Mouse (Mus musculus) lung, embryonic 15.5 days (tissue): ENCODE measurements at regions not wholly inside any gene's neighbourhood (a gene's known extent, or its start where the extent isn't known, plus 50 kb on each side); places are given as distances from the start of the nearest gene placed in this dataset.

Experiments used
- ATAC-seq: fragments of 200-750 bp; cut with Nextera tagmentation; 2 replicates; pipeline ENCODE4 v1.8.0; 2017; ENCODE audit warnings: moderate number of reproducible peaks, borderline replicate concordance; ENCODE audit not compliant: low FRiP score, low TSS enrichment; ENCODE audit errors: extremely low read depth
- H3K27ac ChIP-seq: fragments of 300-500 bp; sonication (generic); 2 replicates; pipeline ENCODE4 v1.5.1; 2015; ENCODE audit warnings: moderate library complexity, mild to moderate bottlenecking, inconsistent platforms
- H3K27me3 ChIP-seq: fragments of 300-500 bp; sonication (generic); 2 replicates; pipeline ENCODE4 v1.6.1; 2015; ENCODE audit warnings: inconsistent platforms
- H3K36me3 ChIP-seq: fragments of 300-500 bp; sonication (generic); 2 replicates; pipeline ENCODE4 v1.6.1; 2015; ENCODE audit warnings: inconsistent platforms
- H3K4me1 ChIP-seq: fragments of 300-500 bp; sonication (generic); 2 replicates; pipeline ENCODE4 v1.6.1; 2015; ENCODE audit warnings: inconsistent platforms
- H3K4me2 ChIP-seq: fragments of 300-500 bp; sonication (generic); 2 replicates; pipeline ENCODE4 v1.6.1; 2015; ENCODE audit warnings: inconsistent platforms, mild to moderate bottlenecking, moderate library complexity
- H3K4me3 ChIP-seq: fragments of 300-500 bp; sonication (generic); 2 replicates; pipeline ENCODE4 v1.5.1; 2015; ENCODE audit warnings: mild to moderate bottlenecking, inconsistent platforms
- H3K9ac ChIP-seq: fragments of 300-500 bp; sonication (generic); 2 replicates; pipeline ENCODE4 v1.6.1; 2015; ENCODE audit warnings: inconsistent platforms
- H3K9me3 ChIP-seq: fragments of 300-500 bp; sonication (generic); 2 replicates; pipeline ENCODE4 v1.6.1; 2016; ENCODE audit warnings: inconsistent platforms
- WGBS: fragments of 180-500 bp; shearing (Covaris S2); methylation state at CpG from one replicate; pipeline ENCODE4 v1.1.7; 2015; 5-methylcytosine and 5-hydroxymethylcytosine counted together

GRCm38 (mm10) chr8:49529294-49529693 is 685.5 kb upstream of the Tenm3 start:
- Histone ChIP-seq H3K9ac (no peak overlapping the region), H3K36me3 (no peaks in the 10 kb centered on the region), H3K27me3 (no peaks in the 10 kb centered on the region), H3K4me2 (no peak overlapping the region), H3K4me3 (no peak overlapping the region), H3K27ac (no peak overlapping the region), H3K4me1 (no peaks in the 10 kb centered on the region), H3K9me3 (no peaks in the 10 kb centered on the region)
- 75% methylated on average over 4 of the region's 4 CpGs for WGBS
- no peak for ATAC-seq

GRCm38 (mm10) chr8:49492906-49493305 is 649.2 kb upstream of the Tenm3 start:
- H3K4me3 ChIP-seq = no peak overlapping the region
- no peak overlapping the region for H3K9ac ChIP-seq
- H3K4me1 ChIP-seq = no peaks in the 10 kb centered on the region
- no peaks in the 10 kb centered on the region for H3K36me3 ChIP-seq
- H3K27me3 ChIP-seq = no peaks in the 10 kb centered on the region
- no peak overlapping the region for H3K4me2 ChIP-seq
- WGBS = 41% methylated on average over 2 of the region's 2 CpGs
- ATAC-seq = no peak
- no peak overlapping the region for H3K27ac ChIP-seq
- H3K9me3 ChIP-seq = no peaks in the 10 kb centered on the region

GRCm38 (mm10) chr8:49485284-49485683 is 641.5 kb upstream of the Tenm3 start:
- H3K36me3 ChIP-seq = no peaks in the 10 kb centered on the region
- 75% methylated on average over 4 of the region's 4 CpGs for WGBS
- no peak overlapping the region for H3K4me2 ChIP-seq
- no peak overlapping the region for H3K9ac ChIP-seq
- H3K27me3 ChIP-seq = no peaks in the 10 kb centered on the region
- H3K27ac ChIP-seq = no peak overlapping the region
- no peaks in the 10 kb centered on the region for H3K9me3 ChIP-seq
- H3K4me1 ChIP-seq = no peaks in the 10 kb centered on the region
- ATAC-seq = no peak
- H3K4me3 ChIP-seq = no peak overlapping the region

- H3K4me3 ChIP-seq = no peak overlapping the region
- H3K4me2 ChIP-seq = no peak overlapping the region
- no peak for ATAC-seq
- no peak overlapping the region for H3K27ac ChIP-seq
- H3K4me1 ChIP-seq = no peaks in the 10 kb centered on the region
- H3K9me3 ChIP-seq = no peaks in the 10 kb centered on the region
- H3K36me3 ChIP-seq = no peaks in the 10 kb centered on the region
- no peak overlapping the region for H3K9ac ChIP-seq
- 79% methylated on average over 6 of the region's 6 CpGs for WGBS
- H3K27me3 ChIP-seq = no peaks in the 10 kb centered on the region
Measured at GRCm38 (mm10) chr8:49481476-49481992, 637.8 kb upstream of the Tenm3 start.

GRCm38 (mm10) chr8:49465911-49466518 is 622.3 kb upstream of the Tenm3 start:
- peak; percentile 31 for ATAC-seq
- WGBS = 17% methylated on average over 14 of the region's 14 CpGs
- H3K27me3 ChIP-seq = no peaks in the 10 kb centered on the region
- no peak overlapping the region for H3K27ac ChIP-seq
- no peak overlapping the region for H3K9ac ChIP-seq
- no peaks in the 10 kb centered on the region for H3K36me3 ChIP-seq
- H3K4me2 ChIP-seq = peak overlapping the region; percentile 47
- H3K9me3 ChIP-seq = no peaks in the 10 kb centered on the region
- H3K4me1 ChIP-seq = peaks cover 4% of the 10 kb centered on the region; the same call in 1 of the 2 replicates
- peak overlapping the region; percentile 5 for H3K4me3 ChIP-seq

- Histone ChIP-seq H3K4me1 (peaks cover 4% of the 10 kb centered on the region; the same call in 1 of the 2 replicates), H3K27ac (no peak overlapping the region), H3K4me2 (no peak overlapping the region), H3K27me3 (no peaks in the 10 kb centered on the region), H3K9ac (no peak overlapping the region), H3K36me3 (no peaks in the 10 kb centered on the region), H3K4me3 (no peak overlapping the region), H3K9me3 (no peaks in the 10 kb centered on the region)
- no peak for ATAC-seq
- 46% methylated on average over 7 of the region's 7 CpGs for WGBS
Measured at GRCm38 (mm10) chr8:49465070-49465469, 621.3 kb upstream of the Tenm3 start.

GRCm38 (mm10) chr8:49462602-49463001 is 618.9 kb upstream of the Tenm3 start:
- WGBS = 68% methylated on average over 8 of the region's 8 CpGs
- Histone ChIP-seq H3K4me2 (no peak overlapping the region), H3K9ac (no peak overlapping the region), H3K36me3 (no peaks in the 10 kb centered on the region), H3K27ac (no peak overlapping the region), H3K9me3 (no peaks in the 10 kb centered on the region), H3K4me1 (peaks cover 4% of the 10 kb centered on the region; the same call in 1 of the 2 replicates), H3K4me3 (no peak overlapping the region), H3K27me3 (no peaks in the 10 kb centered on the region)
- no peak for ATAC-seq

- WGBS = 59% methylated on average over 16 of the region's 16 CpGs
- H3K4me3 ChIP-seq = no peak overlapping the region
- ATAC-seq = no peak
- H3K4me1 ChIP-seq = peaks cover 4% of the 10 kb centered on the region; the same call in 1 of the 2 replicates
- H3K27ac ChIP-seq = no peak overlapping the region
- no peaks in the 10 kb centered on the region for H3K9me3 ChIP-seq
- H3K36me3 ChIP-seq = no peaks in the 10 kb centered on the region
- no peaks in the 10 kb centered on the region for H3K27me3 ChIP-seq
- no peak overlapping the region for H3K9ac ChIP-seq
- no peak overlapping the region for H3K4me2 ChIP-seq
Measured at GRCm38 (mm10) chr8:49461724-49462473, 618.1 kb upstream of the Tenm3 start.

GRCm38 (mm10) chr8:49445444-49445843 is 601.7 kb upstream of the Tenm3 start:
- H3K9me3 ChIP-seq = no peaks in the 10 kb centered on the region
- WGBS = 57% methylated on average over 5 of the region's 5 CpGs
- ATAC-seq = no peak
- H3K4me2 ChIP-seq = no peak overlapping the region
- no peaks in the 10 kb centered on the region for H3K27me3 ChIP-seq
- H3K4me3 ChIP-seq = no peak overlapping the region
- H3K9ac ChIP-seq = no peak overlapping the region
- H3K27ac ChIP-seq = no peak overlapping the region
- no peaks in the 10 kb centered on the region for H3K4me1 ChIP-seq
- no peaks in the 10 kb centered on the region for H3K36me3 ChIP-seq

GRCm38 (mm10) chr8:49441270-49441669 is 597.5 kb upstream of the Tenm3 start:
- Histone ChIP-seq H3K9me3 (no peaks in the 10 kb centered on the region), H3K4me2 (no peak overlapping the region), H3K9ac (no peak overlapping the region), H3K4me1 (no peaks in the 10 kb centered on the region), H3K27me3 (no peaks in the 10 kb centered on the region), H3K27ac (no peak overlapping the region), H3K4me3 (no peak overlapping the region), H3K36me3 (no peaks in the 10 kb centered on the region)
- ATAC-seq = no peak

GRCm38 (mm10) chr8:49396519-49396918 is 552.8 kb upstream of the Tenm3 start:
- ATAC-seq = no peak
- Histone ChIP-seq H3K9me3 (no peaks in the 10 kb centered on the region), H3K27me3 (no peaks in the 10 kb centered on the region), H3K36me3 (no peaks in the 10 kb centered on the region), H3K9ac (no peak overlapping the region), H3K4me1 (no peaks in the 10 kb centered on the region), H3K4me3 (no peak overlapping the region), H3K27ac (no peak overlapping the region), H3K4me2 (no peak overlapping the region)
- WGBS = 56% methylated on average over 4 of the region's 4 CpGs

GRCm38 (mm10) chr8:49395029-49395428 is 551.3 kb upstream of the Tenm3 start:
- no peak overlapping the region for H3K27ac ChIP-seq
- no peaks in the 10 kb centered on the region for H3K4me1 ChIP-seq
- no peaks in the 10 kb centered on the region for H3K9me3 ChIP-seq
- H3K27me3 ChIP-seq = no peaks in the 10 kb centered on the region
- WGBS = 25% methylated on average over 1 of the region's 1 CpGs
- H3K9ac ChIP-seq = no peak overlapping the region
- H3K36me3 ChIP-seq = no peaks in the 10 kb centered on the region
- H3K4me2 ChIP-seq = no peak overlapping the region
- H3K4me3 ChIP-seq = no peak overlapping the region
- ATAC-seq = no peak
